Mouse (Mus musculus) right cerebral cortex, postnatal 36 days (tissue): ENCODE results near the gene Marc1.

ENCODE experiments used
- DNase-seq, 2 experiments: peaks; one replicate each; pipeline ENCODE4 v3.0.0; 2022; ENCODE audit warnings: low spot score in 2 of 2, mixed read lengths in 1 of 2

Gene Marc1

DNA sequence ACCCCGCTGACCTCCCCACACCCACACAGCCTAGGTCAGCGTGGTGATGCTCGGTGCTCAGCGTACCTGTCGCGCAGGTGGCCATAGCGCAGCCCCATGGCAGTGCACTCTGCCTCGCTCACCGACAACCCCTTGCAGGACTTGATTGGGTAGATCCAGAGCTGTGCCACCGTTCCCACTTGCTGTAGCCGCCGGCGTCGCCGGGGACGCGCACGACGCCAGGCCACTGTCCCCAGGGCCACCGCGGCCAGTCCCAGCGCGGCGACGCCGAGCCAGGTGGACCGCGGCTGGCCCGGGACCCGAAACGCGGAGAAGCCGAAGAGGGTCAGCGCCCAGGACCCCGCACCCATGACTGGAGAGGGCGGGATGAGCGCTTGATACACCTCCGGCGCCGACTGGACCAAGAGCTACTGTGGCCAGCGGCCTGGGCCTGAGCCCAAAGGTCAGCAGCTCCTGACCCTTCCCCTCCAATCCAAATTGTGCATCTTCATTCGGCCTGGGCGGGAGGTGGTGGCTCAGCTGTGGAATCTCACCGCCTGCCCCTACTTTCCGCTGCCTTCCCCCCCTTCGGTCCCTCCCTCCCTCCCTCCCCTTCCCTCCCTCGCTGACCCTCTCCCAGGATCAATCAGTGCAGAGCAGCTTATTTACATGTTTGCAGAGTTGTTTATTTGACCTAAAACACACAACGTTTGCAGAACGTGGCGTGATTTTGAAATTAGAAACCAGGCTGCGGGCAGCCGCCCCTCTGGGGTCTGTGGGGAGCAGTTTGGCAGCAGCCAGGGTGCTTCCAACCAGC is at the start of gene Marc1:
Marc1 (minus strand) TSS at position 534 of the 796 bp plus-strand sequence.
- DNase-seq, result no peak

DNA sequence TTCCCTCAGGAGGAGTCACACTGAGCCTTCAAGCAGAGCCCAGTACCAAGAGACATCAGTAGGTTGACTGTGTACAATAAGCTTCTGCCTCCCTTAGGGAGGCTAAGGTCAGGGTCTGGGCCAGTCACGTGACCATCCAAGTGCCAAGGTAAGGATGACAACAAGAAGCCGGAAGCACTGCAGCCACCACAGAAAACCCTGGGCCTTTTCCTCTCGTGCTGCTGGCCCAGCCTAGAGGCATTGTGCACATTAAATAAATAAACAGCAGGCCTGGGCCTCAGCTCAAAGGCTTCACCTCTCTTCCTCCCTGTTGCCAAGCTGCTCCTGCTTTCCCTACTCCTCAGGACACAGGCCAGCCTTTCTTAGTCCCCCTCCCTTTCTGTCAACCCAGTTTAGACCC is 49.2 kb upstream of the Marc1 start:
- no peak for DNase-seq

DNA sequence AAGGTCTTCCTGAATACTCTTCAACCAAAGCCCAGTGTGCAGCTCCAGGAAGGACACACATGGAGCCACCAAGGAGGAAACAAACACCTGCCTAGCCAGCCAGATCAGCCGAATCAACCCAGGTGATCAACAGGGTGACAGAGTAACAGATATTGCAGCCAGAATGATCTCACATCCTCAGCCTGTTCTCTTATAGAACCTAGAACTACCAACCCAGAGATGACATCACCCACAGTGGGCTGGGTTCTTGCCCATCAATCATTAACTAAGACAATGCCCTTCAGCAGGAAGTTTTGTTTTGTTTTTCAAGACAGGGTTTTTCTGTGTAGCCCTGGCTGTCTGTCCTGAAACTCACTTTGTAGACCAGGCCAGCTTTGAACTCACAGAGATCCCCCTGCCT is 47.1 kb upstream of the Marc1 start:
- no peak for DNase-seq

DNA sequence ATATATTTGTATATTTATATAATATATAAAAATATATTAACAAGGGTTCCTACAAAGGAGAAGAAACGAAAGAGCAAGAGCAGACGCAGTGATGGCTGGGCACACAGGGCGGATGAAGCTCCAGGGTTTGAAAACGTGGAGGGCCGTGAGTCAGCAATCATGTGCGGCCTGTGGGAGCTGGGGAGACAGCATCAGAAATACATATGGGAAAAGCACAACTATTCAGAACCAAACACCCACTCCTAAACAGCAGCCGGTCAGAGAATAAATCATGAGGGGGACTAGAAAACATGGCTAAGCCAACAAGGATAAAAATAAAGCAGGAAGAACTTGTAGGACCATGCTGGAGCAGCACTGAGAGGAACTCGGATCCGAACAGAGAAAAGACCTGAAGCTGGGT is 46.1 kb upstream of the Marc1 start:
- peak in 1 of 2 experiments; percentile 44 for DNase-seq

DNA sequence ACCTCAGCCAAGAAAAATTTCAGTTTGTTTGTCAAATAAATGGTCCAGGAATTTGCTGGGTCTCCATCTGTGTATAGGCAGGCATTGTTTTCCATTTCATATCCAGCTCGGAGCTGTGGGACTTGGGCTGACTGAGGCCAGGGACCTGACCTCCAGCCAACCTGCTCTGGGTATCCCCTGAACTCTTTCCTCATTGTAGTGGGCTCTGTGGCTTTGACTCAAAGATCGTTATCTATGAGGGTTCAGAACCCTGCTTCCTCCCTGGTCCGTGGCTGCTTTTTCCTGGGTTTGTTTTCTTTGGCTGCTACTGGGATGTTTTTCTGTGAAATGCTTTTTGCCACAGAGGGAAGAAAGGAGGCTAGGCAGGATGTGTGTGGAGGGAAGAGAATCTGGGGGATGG is 42.8 kb upstream of the Marc1 start:
- no peak for DNase-seq

DNA sequence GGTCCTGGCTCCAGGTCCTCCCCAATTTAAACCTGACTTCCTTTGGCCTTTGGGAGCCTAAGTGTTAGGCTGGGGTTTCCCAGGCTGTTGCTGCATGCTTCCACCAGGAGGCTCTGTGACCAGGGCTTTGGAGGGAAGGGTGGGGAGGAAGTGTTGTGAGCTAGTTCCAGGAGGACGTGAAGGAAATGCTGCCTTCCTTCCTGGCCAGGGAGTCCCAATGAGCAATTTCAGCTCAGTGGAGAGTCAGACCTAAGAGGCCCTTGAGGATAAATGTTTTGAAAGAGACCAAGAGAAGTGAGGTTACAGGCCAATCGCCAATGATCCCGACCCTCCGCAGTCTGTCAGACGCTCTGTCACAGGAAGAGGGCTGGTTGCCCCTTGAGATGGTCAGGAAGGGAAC is 42.2 kb upstream of the Marc1 start:
- DNase-seq, result no peak

DNA sequence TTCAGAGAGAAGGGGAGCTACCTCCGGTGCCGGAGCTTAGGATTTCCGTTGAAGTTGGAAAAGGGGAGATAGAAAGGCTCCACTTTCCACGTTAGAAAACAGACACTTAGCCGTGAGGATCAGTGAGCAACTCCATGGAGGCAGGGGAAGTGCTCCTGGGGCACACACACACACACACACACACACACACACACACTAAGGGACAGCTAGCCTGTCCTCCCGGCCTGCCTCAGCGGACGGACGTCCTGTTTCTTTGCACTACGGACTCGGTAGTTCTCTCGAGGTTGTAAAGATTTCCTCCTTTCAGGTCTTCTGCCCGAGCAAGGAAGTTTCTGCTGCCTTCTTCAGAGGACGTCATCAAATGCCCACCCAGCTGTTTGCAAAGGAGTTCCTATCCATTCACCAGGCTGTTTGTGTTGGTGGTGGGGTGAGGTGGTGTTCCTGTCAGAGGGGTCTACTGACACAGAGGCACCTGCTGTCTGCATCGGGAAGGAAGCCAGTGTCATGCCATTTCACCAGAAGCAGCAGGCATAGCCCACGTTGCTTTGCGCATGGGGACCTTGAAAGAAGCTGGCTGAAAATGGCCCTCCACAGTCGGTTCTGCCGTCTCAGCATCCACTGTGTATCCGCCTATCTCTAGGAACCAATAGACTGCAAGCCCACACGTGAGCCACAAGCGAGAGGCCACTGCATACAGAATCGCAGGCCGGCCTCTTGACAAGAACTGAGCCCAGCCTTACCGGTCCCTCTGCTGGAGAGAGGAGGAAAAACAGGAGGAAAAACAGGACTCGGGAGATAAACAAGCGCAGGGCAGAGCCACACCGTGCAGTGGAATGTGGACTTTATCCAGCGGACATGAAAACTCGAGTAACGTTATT is 40.9 kb upstream of the Marc1 start:
- DNase-seq, result peak; percentile 64 to 76

DNA sequence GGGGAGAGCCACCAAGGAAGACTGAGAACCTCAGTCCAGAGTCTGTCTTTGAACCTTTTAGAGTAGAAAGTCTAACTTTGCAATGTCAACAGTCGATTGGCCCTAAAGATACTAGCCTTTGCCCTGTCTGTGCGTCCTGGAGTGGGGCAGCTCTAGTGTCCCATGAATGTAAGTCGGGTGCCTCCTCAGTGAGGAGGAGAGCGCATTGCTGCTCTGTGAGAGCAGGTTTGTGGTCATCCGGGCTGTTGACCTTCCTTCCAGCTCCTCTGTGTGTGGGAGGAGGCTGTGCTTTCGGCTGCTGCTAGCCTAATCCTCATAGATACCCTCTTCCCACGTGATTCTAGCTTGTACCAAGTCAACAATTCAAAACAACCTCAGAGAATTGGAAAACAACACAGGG is 40.1 kb upstream of the Marc1 start:
- DNase-seq, result no peak

DNA sequence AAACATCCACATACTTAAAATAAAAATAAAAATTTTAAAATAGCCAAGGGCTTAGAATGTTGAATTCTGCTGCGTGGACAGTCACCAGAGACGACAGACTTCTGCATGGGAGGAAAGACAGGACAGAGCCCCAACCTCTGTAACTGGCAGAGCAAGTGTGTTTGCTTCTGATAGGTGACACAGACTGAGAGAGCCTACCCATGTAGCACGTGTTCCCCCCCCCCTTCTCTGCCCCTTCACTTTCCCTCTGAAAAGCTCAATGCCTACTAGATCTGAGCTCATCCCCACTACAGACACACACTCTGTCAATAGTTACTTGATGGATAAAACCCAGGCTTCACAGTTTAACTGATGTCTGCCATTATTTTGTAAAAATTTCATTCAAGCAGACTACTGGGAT is 35.9 kb upstream of the Marc1 start:
- no peak for DNase-seq

DNA sequence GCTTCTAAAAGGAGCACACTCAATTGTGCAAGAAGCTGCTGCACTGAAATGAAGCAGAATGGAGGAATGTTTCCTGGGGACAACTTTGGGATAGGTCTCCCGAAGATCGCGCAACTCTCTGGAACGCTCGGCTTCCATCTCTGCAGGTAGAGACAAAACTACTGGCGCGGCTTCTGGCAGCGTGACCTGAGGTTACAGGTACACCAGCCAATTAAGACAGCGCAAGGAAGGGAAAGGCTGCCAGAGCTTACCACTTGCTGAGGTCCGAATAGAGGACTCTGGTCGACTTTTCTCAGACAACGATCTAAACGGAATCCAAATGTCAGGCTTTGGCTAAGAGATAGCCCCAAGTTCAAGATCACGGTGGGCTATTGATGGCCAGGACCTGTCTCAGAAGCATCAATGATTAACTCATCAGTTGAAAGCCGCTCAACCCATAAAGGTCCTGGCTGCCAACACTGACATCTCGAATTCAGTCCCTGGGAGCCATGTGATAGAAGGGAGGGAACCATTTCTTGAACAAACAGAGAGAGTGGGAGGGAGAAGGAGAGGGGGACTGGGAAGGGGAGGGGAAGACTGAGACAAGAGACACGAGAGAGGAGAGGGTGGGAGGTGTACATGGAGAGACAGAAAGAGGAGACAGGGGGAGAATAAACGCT is 35.1 kb upstream of the Marc1 start, which contains the start of gene Marc2:
Marc2 (minus strand) TSS at position 360 of the 659 bp plus-strand sequence.
- no peak for DNase-seq

DNA sequence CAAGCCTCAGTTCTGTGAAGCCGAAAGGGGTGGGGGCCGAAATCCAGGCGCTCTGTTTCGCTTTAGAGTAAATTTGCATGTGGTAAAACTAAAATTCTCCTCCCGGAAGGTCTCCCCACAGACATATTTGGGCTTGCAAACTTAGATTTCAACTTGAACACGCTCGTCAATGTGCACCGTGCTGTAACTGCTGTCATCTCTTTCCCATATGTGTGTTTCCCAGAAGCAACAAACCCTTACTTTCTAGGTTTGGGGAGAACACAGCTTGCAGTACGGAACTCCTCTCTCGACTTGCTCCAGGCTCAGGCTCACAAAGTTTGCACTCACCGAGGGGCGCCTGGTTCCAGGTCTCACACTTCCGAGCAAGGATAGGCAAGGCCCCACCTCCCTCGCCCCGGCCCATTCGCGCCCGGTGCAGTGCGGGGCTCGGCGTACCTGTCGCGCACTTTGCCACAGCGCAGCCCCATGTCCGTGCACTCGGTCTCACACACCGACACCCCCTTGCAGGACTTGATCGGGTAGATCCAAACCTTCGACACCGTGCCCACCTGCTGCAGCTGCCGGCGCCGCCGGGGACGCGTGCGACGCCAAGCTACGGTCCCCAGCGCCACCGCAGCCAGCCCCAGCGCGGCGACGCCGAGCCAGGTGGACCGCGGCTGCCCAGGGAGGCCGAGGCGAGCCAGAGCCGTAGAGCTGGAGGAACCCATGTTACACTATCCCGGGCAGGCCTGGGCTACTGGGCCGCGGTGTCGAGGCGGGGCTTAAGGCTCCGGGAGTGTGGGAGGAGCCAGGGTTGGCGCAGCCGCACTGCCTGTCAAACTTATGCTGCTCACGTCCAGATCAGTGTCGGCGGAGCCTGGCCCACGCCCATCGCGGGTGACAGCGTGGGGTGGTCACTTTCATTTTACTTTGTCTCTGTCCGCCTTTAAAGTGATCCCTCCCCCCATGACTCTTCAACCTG is 34.3 kb upstream of the Marc1 start:
- DNase-seq, result peak; percentile 76 to 83

DNA sequence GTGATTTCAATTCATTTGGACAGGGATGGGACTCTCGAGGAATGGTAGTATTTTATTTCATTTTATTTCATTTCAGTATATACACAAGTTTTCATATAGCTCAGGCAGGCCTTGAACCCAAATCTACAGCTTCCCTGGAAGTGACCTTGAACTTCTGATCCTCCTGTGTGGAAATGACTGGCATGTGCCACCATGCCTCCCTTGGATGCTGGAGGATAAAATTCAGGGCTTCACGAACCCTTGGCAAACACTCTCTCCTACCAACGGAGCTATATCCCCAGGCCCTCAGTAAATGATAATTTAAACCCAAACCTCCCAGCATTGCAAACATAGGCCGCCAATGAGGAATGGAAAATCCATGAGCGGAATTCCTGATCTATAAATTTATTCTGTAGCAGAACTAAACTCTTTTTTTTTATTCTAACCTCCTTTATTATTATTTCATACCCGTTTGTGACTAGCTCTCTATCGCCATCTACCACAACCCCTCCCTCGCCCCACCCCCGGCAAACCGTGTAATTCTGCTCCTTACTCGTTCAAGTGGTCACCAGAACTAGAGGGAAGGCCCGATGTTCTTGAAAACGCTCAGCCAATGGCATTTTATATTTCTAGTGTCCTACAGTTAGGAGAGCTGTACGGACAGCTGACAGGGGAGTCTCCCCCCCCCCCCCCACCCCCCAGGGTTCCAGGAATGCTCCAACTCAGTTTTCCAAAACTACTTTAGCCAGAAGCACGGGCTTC is 33.4 kb upstream of the Marc1 start:
- DNase-seq, result no peak

DNA sequence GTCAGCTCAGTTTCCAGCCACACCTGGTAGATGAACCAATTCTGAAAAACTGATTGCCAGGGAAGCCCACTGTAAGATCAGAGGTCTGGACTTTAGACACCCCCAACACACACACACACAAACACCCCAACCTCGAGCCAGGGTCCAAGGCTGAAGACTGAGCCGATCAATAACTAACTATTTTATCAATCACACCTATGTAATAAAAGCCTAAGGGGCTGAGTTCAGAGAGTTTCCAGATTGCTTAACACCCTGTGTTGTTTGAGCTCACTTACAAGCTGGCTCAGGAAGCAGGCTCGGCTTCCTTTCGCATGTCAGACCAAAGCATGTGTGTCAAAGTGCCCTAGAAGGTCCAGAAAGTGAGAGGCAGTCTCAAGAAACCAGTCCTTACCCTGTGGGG is 26.5 kb upstream of the Marc1 start:
- DNase-seq, result no peak

DNA sequence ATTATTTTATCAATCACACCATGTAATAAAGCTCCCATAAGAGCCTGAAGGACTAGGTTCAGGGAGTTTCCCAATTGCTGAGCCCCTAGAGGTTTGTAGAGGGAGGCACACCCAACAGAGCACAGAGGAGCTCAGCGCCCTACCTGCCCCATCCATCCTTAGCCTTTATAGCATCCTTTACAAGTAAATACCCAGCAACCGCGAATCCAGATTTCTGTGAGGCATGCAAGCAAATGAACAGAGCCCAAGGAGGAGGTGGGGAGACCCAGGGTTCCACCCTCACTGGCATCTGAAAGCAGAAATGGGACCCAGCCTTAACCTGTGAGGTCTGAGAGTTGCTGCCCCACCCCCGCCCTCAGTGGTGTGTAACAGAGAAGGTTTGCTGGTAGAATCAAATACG is 25.2 kb upstream of the Marc1 start:
- DNase-seq, result no peak

DNA sequence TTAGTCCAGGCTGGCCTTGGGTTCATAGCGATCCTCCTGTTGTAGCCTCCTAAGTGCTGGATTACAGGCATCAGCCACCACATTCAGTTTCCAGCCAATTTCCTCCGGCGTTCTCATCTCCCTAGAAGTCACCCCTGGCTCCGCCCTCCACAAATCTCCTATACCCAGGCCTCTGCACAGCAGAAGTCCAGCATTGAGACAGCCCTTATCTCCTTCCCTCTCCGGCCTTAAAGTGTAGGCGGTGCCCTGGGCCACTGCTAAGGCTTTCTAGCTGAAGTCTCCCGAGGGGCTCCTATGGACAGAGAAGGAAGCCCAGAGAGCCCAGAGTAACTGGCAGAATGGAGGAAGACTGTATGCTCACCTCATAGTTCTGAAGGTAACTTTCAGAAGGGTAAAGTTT is 22.4 kb upstream of the Marc1 start:
- DNase-seq, result no peak

DNA sequence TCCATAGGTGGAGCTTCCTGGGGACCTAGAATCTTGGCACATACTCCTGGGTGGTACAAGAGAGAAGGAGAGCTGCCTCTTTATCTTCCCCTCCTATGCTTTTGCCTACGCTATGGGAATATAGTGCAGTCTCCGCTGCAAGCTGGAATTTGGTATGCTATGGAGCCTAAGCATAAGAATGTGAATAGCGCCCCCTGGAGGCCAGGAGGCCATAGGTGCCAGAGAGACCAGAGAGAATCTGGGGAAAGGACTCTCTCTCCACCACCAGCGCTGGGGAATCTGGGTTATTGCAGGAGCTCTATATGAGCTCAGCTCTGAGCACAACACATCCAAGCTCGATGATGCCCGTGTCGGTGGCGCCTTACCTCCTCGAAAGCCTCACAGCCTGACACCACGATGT is 21.1 kb upstream of the Marc1 start:
- DNase-seq, result no peak

DNA sequence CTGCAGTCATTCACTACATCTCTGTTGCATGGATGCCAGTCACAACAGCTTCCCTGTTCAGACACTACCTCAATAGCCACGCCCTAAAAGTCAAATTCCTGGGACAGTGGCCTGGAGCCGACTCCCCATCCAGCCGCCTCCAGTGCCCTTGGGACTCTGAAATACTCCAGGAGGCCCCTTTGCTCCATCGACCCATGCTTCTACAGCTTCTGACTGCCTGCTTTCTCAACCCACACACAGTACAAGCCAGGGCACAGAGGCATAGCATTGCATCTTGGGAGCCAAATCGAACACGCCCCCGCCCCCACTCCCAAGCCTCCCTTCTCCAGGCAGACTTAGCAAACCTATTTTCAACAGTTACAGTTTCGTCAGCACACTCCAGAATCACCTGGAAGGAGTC is 18.8 kb upstream of the Marc1 start:
- DNase-seq, result no peak

DNA sequence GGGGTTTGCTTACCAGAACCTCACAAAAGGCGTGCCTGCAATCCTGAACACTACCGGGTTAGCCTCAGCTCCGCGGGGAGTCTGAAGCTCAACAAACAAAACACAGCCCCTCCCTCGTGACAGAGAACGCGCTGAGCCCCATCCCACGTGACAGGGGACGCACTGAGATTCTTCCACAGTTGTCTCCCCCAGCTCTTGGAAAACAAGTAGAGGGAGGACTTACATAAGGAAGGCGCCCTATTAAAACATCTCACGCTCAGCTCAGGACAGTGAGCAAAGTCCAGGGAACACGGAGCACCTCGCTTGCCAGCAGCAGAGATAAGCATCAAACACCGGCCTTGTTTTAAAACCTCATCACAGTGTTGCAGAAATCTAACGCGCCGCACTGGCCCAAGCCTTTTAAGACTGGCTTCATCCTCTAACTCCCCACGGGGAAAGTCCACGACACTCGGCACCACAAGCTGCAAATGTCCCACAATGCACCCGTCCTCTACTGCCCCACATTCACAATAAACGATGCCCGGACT is 16.1 kb upstream of the Marc1 start:
- no peak for DNase-seq

DNA sequence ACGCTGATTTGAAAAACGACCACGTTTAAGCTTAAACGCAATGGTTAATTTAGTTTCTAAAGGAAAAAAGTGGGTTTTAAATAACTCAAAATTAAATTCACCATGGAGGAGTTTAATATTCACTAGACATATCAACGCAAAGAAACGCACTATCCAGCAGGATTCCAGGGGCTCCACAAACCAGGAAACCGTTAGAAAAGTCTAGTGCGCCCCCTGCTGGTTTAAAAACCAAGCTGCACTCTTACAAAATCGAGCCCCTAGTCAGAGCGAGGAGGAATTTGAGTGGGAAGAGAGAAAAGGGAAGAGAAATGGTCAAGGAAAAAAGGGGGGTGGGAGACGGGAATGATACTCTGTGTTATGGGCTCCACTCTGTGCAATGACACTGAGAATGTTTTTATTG is 14.0 kb upstream of the Marc1 start:
- no peak for DNase-seq

DNA sequence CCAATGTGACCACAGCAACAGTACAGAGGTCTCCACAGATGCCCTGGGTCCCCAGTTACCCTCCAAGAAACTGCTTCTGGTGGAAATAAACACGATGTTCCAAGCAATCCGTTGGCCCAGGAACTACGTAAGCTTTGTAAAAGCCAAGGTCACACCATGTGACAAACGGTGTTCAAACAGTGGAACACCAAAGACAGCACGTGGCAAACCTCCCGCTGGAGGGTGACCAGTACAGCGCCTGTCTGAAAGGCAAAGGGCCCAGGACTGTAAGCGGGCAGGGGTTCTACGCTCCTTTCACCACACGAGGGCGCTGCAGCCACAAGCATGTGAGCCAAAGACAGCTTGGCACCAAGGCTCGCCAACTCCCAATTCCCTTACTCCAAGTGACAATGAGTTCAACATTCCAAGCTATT is 13.3 kb upstream of the Marc1 start:
- DNase-seq, result peak; percentile 69 to 76
